Mouse (Mus musculus) thymus, adult 2 months (tissue): ENCODE measurements around the gene Nenf.

Experiments
- CTCF ChIP-seq: fragments of 200-500 bp; IDR thresholded peaks from 2 replicates; pipeline ENCODE4 v1.5.1; 2012; ENCODE audit warnings: mild to moderate bottlenecking, control low read depth, low read length, moderate library complexity, borderline replicate concordance; ENCODE audit not compliant: control insufficient read depth, poor library complexity, insufficient read depth; ENCODE audit errors: extremely low read depth
- POLR2A ChIP-seq: fragments of 200-500 bp; IDR thresholded peaks from 2 replicates; pipeline ENCODE4 v1.6.1; 2012; ENCODE audit warnings: mild to moderate bottlenecking, low read length, control low read depth, moderate library complexity; ENCODE audit not compliant: control insufficient read depth, poor library complexity, insufficient read depth; ENCODE audit errors: extremely low read depth

- TF ChIP-seq CTCF (no peak), POLR2A (no peak)
These were observed 30.6 kb upstream of the Nenf start for GRCm38 (mm10) chr1:191348592-191348991.
